ENCODE assay signal across 9 mouse cellular contexts in the genomic region with DNA sequence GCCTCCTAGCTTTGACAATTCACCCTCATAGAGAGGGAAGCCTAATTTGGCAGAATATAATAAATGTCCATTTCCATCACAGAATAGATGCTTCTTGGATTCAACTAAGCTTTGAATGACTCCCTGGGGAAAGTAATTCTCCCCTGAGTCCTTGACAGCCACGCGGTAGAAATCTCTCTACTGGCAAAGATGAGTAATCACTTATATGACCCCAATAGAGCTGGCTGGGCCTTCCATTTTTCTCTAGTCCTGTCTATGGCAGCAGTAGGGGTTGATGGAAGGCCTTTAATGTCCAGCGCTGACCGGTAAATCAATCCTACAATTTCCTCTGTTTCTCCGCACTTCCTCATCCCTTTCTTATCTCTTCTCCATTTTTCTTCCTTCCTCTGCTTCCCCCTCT. TPM values are rescaled to one million over a fixed set of nuclear protein-coding genes. Genes with fewer than 3 reads are reported as not detected.
A peak's percentile ranks its signal among the peaks of the same experiment; 100 is the strongest.
DNase-seq lines count a peak whose midpoint lies in the region; ATAC-seq and TF ChIP-seq lines count a peak whose summit lies in the region.
"Had no signal": no experiment of that assay in that cellular context is flagged by ENCODE, and none has a peak within 500 bp of the region (broad histone marks: within the 10 kb centered on the region; RNA-seq: fewer than 3 reads in every experiment).

No protein-coding gene starts in this region.

- TF ChIP-seq EP300 in stomach, postnatal 0 days (optimal IDR thresholded peaks at IDR 0.05): no peak

- intact Hi-C loops in heart, postnatal 14 days (cut with DNase I): no loop called here

- peak overlapping the region; percentile 85; the same call in 1 of the 2 replicates for H3K4me3 ChIP-seq in heart, embryonic 10.5 days
- no peak overlapping the region for H3K4me3 ChIP-seq in stomach, embryonic 15.5 days (replicated peaks)
- no peak overlapping the region for H3K4me3 ChIP-seq in stomach, postnatal 0 days (ENCODE audit: low read depth, low read length)
- peak overlapping the region; percentile 95 for H3K4me3 ChIP-seq in hindbrain, postnatal 0 days (ENCODE audit: low read length)

- no peak overlapping the region for H3K27ac ChIP-seq in heart, embryonic 10.5 days
- no peak overlapping the region for H3K27ac ChIP-seq in stomach, embryonic 15.5 days
- H3K27ac ChIP-seq in stomach, postnatal 0 days (replicated peaks): no peak overlapping the region
- no peak overlapping the region for H3K27ac ChIP-seq in hindbrain, postnatal 0 days

- WGBS in heart, embryonic 10.5 days: 67% methylated on average over 5 of the region's 5 CpGs
- WGBS in stomach, embryonic 15.5 days: 69% methylated on average over 5 of the region's 5 CpGs
- 67% methylated on average over 5 of the region's 5 CpGs for WGBS in stomach, postnatal 0 days
- 39% methylated on average over 5 of the region's 5 CpGs for WGBS in hindbrain, postnatal 0 days

- H3K4me2 ChIP-seq in stomach, embryonic 15.5 days: peak overlapping the region; percentile 88; the same call in 1 of the 2 replicates
- no peak overlapping the region for H3K4me2 ChIP-seq in stomach, postnatal 0 days (replicated peaks; ENCODE audit: low read depth)
- H3K4me2 ChIP-seq in hindbrain, postnatal 0 days (ENCODE audit: low read depth, low read length): peak overlapping the region; percentile 68

- H3K36me3 ChIP-seq in heart, embryonic 10.5 days: no peaks in the 10 kb centered on the region
- H3K36me3 ChIP-seq in stomach, embryonic 15.5 days: no peaks in the 10 kb centered on the region
- H3K36me3 ChIP-seq in stomach, postnatal 0 days (ENCODE audit: control insufficient read depth, insufficient read depth, low read length): no peaks in the 10 kb centered on the region
- no peaks in the 10 kb centered on the region for H3K36me3 ChIP-seq in hindbrain, postnatal 0 days (ENCODE audit: insufficient read depth, low read length)

- TF ChIP-seq CTCF in stomach, postnatal 0 days (IDR thresholded peaks at IDR 0.05; ENCODE audit: low read depth): no peak
- no peak for TF ChIP-seq CTCF in hindbrain, postnatal 0 days (IDR thresholded peaks at IDR 0.05; ENCODE audit: low read depth)

- no peak overlapping the region for H3K9ac ChIP-seq in stomach, embryonic 15.5 days
- H3K9ac ChIP-seq in stomach, postnatal 0 days (ENCODE audit: low read length): no peak overlapping the region
- H3K9ac ChIP-seq in hindbrain, postnatal 0 days (replicated peaks; ENCODE audit: low read length): peak overlapping the region; percentile 82; the same call in 1 of the 2 replicates

- DNase-seq in heart, embryonic 10.5 days (ENCODE audit: low spot score): no peak
- DNase-seq in heart, postnatal 14 days: no peak
- DNase-seq in stomach, postnatal 0 days (ENCODE audit: low spot score): no peak
- DNase-seq in hindbrain, postnatal 0 days (ENCODE audit: low spot score): peak; percentile 45
- DNase-seq in embryo, embryonic 10.5 days (ENCODE audit: low spot score): no peak
- no peak for DNase-seq in ovary, adult 18-20 months (ENCODE audit: low spot score)
- DNase-seq in frontal cortex, postnatal 25 days (ENCODE audit: low spot score in 2 of 2): no peak
- DNase-seq: lung, postnatal 14 days had no signal

- peaks cover 13% of the 10 kb centered on the region for H3K4me1 ChIP-seq in heart, embryonic 10.5 days
- peaks cover 8% of the 10 kb centered on the region for H3K4me1 ChIP-seq in stomach, embryonic 15.5 days
- H3K4me1 ChIP-seq in stomach, postnatal 0 days (replicated peaks; ENCODE audit: control insufficient read depth, insufficient read depth): no peaks in the 10 kb centered on the region
- peaks cover 14% of the 10 kb centered on the region; the same call in 1 of the 2 replicates for H3K4me1 ChIP-seq in hindbrain, postnatal 0 days (ENCODE audit: insufficient read depth, low read length)

- H3K27me3 ChIP-seq in heart, embryonic 10.5 days (ENCODE audit: insufficient read depth, poor library complexity, severe bottlenecking): no peaks in the 10 kb centered on the region
- no peaks in the 10 kb centered on the region; the same call in 1 of the 2 replicates for H3K27me3 ChIP-seq in stomach, embryonic 15.5 days (replicated peaks)
- H3K27me3 ChIP-seq in stomach, postnatal 0 days (ENCODE audit: control insufficient read depth, insufficient read depth, low read length): no peaks in the 10 kb centered on the region
- no peaks in the 10 kb centered on the region for H3K27me3 ChIP-seq in hindbrain, postnatal 0 days (ENCODE audit: insufficient read depth, low read length)

- no peaks in the 10 kb centered on the region for H3K9me3 ChIP-seq in heart, embryonic 10.5 days
- no peaks in the 10 kb centered on the region for H3K9me3 ChIP-seq in stomach, embryonic 15.5 days
- H3K9me3 ChIP-seq in stomach, postnatal 0 days (ENCODE audit: control insufficient read depth, low read length): no peaks in the 10 kb centered on the region
- H3K9me3 ChIP-seq in hindbrain, postnatal 0 days (ENCODE audit: low read length): no peaks in the 10 kb centered on the region

- no peak for ATAC-seq in stomach, embryonic 15.5 days (ENCODE audit: insufficient read depth, low FRiP score, low read depth)
- no peak for ATAC-seq in stomach, postnatal 0 days (ENCODE audit: low FRiP score, low TSS enrichment)
- ATAC-seq in hindbrain, postnatal 0 days: no peak

RNA-seq across cellular contexts. Expression of gene Fank1, which starts 1.5 kb away (rescaled TPM):
- polyA plus RNA-seq in heart, embryonic 10.5 days (2016; fragmentation: Nextera tagmentation; extraction: Ambion mirVana): 0.30 TPM in 1 of 2 replicates, not detected in the other
- total RNA-seq in heart, postnatal 14 days (2021): under 1 TPM in 1 of 2 experiments, not detected in 1; 0.50 TPM
- polyA plus RNA-seq in stomach, embryonic 15.5 days (2015; fragmentation: Nextera tagmentation; extraction: Ambion mirVana): 0.50 and 0.54 TPM in 2 replicates
- polyA plus RNA-seq in stomach, postnatal 0 days (2015; fragmentation: Nextera tagmentation; extraction: Ambion mirVana): 0.34 and 0.50 TPM in 2 replicates
- 3.1 and 3.6 TPM in 2 replicates for total RNA-seq in hindbrain, postnatal 0 days (2014; rRNA removed)
- polyA plus RNA-seq in hindbrain, postnatal 0 days (2015; fragmentation: Nextera tagmentation; extraction: Ambion mirVana): 6.0 and 6.6 TPM in 2 replicates

RNA-seq across cellular contexts. Expression of gene Dhx32, which starts 7.3 kb away (rescaled TPM):
- 25.7 and 33.6 TPM in 2 replicates for polyA plus RNA-seq in heart, embryonic 10.5 days (2016; fragmentation: Nextera tagmentation; extraction: Ambion mirVana)
- 10 to 100 TPM; 32.3 to 33.7 TPM for total RNA-seq in heart, postnatal 14 days (2021)
- polyA plus RNA-seq in stomach, embryonic 15.5 days (2015; fragmentation: Nextera tagmentation; extraction: Ambion mirVana): 45.3 and 46.8 TPM in 2 replicates
- polyA plus RNA-seq in stomach, postnatal 0 days (2015; fragmentation: Nextera tagmentation; extraction: Ambion mirVana): 57.6 and 59.8 TPM in 2 replicates
- 45.6 and 49.3 TPM in 2 replicates for total RNA-seq in hindbrain, postnatal 0 days (2014; rRNA removed)
- polyA plus RNA-seq in hindbrain, postnatal 0 days (2015; fragmentation: Nextera tagmentation; extraction: Ambion mirVana): 49.8 and 52.6 TPM in 2 replicates

Comparison
In these comparisons a context has a peak if more than half of its experiments do, and no peak if none do; other contexts are left out.
1. H3K4me3 ChIP-seq: peak in heart, embryonic 10.5 days (single experiment) and hindbrain, postnatal 0 days (single experiment); none in stomach, embryonic 15.5 days (single experiment) and stomach, postnatal 0 days (single experiment).